Mouse (Mus musculus) activated CD4-positive, CD25-positive, alpha-beta regulatory T cell, adult 4 months (primary cell): ENCODE measurements around the gene Tmcc1. TPM values are rescaled to one million over a fixed set of nuclear protein-coding genes. Genes with fewer than 3 reads are reported as not detected.
"Not testable (repeated sequence)": the region's sequence is repeated elsewhere in the genome, so short reads cannot be mapped to it uniquely, and the experiment has no call there.

ENCODE experiments used
- ATAC-seq: one replicate; pipeline ENCODE4 v1.8.0; 2017
- polyA plus RNA-seq, 2 experiments: library from polyadenylated mRNA; unstranded; fragments of 100-300 nt; shearing (Covaris generic); gene quantifications; one replicate each; pipeline ENCODE4 v1.2.1; 2017

The Tmcc1 gene
- polyA plus RNA-seq, 2 experiments from 2014 or later = 19.3 to 22.7 TPM

DNA sequence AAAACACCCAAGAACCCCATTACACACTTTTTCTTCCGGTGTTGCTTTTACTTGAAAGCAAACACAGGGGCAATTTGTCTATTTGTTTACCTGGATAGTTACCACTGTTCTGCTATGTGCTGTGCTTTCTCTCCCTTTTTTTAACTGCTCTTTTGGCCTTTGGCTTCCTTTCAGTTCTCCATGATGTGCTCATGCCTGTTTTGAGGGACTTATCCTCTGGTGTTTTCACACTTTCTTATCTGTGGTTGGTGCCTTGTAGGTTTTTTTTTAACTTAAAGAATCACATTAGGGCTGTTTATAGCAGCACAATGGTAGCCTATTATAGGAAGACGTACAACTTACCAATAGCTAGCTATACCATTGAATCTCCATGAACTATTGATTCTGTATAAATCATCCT is 51.6 kb downstream of the Tmcc1 start:
- no peak for ATAC-seq

DNA sequence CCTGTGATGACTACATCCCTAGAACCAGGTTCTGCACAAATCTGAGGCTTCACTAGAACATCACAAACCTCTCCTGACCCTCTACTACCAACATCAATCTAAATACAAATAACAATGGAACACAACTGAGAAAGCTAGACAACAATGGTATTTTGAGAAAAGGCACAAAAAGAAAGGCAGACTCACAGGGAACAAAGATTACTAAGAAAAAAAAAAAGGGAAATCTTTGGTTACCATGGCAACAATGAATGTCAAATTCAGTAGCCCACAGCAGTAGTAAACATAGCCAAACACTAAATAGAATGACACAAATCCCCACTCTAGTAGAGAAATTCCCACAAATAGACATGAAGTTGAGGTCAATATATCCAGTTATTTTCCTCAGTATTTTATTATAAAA is 52.5 kb downstream of the Tmcc1 start:
- no peak for ATAC-seq

DNA sequence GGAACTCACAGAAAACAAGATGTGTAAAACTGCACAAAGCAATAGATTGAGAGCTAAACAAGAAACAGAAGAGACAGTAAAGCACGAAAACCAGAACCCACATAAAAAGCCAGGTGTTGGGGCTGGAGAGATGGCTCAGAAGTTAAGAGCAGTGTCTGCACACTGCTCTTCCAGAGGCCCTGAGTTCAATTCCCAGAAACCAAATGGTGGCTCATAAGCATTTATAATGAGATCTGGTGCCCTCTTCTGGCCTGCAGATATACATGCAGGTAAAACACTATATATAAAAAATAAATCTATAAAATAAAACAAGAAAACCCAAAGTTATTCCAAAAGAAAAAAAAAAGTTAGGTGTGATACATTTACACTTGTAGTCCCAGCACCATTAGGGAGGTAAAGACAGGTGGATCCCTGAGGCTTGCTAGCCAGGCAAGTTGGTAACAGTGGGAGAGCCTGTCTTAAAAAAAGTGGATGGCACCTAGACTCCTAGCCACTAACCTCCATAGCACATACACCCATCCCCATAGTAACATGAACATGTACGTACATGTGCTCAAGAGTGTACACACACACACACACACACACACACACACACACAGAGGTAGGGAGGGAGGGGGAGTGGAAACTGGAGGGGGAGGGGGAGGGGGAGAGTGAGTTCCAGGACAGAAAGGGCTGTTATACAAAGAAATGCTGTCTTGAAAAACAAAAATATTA is 54.0 kb downstream of the Tmcc1 start:
- ATAC-seq = no peak

DNA sequence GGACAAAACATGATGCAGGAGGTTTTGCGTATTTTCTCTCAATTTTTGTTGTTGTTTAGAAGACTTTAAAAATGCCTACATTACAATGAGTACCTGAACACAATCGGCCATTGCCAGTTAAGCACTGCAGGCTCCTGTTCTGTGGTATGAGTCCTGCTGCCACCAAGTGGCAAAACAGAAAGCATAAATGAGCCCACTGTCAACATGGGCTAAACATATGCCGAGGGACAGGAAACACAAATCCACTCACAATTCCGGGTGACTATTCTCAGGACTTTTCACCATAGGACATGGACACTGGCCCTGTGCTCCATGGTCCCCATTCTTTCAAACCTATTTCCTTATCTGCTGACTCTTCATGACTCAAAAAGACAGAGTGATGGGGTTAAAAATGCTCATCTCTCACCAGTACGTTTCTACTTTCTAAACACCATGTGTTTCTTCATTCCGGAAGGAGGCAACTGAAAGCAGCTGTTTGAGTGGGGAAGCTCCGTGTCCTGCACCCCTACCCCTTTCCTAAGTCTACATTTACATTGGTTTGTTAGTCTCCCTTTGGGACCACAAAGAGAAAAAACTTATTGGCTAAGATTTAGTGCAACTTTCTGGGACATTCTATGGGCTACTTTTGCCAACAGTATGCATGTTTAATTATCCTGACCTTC is 57.2 kb downstream of the Tmcc1 start:
- peak; percentile 66 for ATAC-seq

DNA sequence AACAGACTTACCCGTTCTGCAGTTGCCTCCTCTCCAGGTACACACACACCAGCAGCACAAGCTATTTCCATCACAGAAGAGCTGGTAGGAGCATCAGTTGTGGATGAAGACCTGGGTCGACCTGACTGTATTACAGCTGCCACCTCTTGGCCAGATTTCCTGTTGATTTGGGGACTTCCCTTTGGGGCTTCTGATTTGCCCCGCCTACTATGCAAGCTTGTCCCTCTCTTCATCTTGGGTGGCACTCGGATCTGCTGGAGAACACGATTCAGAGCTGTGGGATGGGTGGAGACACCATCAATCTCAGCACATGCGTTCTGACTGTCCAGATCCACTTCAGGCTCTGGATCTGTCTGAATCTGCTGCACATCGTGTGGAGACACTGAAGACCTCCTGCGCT is 59.5 kb downstream of the Tmcc1 start:
- peak; percentile 33 for ATAC-seq

DNA sequence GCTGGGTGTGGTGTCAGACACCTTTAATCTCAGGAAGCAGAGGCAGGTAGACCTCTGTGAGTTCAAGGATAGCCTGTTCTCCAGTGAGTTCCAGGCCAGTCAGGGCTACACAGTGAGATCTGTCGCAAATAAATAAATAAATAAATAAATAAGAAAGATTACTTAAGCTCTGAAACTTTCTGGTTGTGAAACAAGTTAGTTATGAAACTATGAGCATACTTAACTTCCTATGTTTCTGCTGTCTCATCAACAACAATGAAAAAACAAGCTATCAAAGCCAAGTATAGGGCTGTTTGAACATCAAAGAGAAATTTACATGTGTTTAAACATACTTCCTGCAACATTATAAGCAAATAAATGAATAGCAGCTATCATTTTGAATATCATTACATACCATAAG is 61.5 kb downstream of the Tmcc1 start:
- peak; percentile 23 for ATAC-seq

DNA sequence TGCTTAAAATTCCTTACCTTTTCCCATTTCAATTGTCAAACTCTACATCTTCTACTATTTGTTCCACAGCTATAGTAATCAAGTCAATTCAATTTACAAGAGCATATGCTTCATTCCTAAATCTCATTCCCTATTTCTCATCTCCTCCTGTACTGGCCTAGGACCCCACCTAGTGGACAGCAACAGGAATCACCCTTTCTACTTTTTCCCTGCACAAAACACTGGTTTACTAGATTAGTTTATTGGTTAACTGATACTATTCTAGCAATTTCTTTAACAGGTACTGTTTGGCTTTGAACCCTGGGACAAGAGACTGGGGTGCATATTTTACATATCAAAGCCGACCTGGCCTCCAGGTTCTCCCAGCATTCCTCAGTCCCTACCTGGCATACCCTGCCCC is 64.6 kb downstream of the Tmcc1 start:
- ATAC-seq = no peak

DNA sequence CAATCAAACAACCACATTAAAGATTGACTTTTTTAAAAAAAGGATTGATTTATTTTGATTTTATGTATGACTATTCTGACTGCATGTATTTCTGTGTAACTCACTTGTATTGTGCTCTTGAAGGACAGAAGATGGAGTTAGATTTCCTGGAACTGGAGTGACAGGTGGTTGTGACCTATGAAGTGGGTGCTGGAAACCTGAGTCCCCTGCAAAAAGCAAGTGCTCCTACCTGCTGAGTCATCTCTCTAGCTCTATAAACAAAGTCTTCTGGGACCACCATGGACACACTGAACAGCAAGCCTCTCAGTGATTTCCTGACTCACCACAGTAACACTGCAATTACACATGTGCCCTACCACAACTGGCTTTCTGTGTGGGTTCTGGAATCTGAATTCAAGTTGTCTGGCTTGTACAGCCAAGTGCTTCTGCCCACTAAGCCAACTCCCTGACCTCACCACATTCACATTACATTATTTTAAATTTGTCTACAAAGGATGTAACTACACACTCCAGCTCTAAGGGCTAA is 65.3 kb downstream of the Tmcc1 start:
- no peak for ATAC-seq

DNA sequence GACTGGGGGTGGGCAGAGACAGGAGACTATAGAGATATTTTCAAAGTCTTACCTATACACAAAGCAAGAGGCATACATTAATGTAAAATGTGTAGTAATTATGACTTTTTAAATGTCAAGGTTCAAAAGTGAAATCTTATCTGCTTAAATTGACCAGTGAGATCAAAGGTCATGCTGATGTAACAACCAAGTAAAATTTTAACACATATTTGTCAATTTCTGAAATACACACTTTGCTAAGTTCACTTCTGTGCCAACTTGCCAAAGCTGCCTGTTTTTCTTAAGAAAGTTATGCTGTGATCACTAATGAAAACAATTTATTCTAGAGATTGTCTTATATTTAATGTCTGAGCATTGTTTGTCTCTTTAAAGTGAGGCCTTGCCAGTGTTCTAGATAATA is 66.7 kb downstream of the Tmcc1 start:
- no peak for ATAC-seq

DNA sequence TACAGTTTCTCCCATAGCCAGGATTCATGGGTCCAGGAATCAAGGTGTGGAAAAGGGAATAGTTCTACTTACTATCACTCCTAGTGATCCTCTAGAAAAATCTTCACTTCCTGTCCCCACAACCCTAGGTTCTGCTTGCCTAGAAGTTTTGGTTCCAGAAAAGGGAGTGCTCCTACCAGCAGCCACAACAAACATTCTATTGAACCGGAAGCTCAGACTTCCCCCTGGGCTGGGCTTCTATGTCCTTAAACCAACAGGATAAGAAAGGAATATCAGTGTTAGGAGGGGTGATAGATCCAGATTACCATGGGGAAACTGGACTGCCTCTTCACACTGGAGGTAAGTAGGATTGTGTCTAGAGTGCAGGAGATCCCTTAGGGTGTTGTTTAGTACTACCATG is 70.4 kb downstream of the Tmcc1 start:
- ATAC-seq = no peak

DNA sequence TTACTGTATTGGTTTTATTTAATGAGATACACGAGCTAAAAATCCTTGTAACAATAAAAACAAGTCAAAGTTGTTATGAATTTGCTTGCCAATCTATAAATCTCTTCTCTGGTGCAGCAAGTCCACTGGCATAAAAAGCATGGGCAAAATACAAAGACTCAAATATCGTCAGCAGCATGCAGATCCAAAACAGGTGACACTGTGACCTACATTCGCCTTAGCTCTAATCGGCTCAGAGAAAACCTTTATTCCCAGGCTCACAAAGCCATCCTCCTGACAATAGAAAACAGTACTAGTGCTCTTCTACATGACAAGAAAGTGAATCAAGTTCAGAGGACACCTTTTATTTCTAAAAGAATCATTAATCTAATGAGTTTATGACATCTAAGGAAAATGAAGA is 73.6 kb downstream of the Tmcc1 start:
- no peak for ATAC-seq

DNA sequence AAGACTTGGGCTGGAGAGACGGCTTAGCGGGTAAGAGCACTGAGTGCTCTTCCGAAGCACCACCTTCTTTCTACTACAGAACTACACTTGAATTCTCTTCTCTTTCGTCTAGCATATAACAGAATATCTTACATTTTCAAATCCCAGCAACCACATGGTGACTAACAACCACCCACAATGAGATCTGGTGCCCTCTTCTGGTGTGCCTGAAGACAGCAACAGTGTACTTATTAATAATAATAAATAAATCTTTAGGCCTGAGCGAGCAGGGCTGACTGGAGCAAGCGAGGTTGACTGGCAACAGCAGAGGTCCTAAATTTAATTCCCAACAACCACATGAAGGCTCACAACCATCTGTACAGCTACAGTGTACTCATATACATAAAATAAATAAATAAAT is 76.7 kb downstream of the Tmcc1 start:
- ATAC-seq = not testable (repeated sequence)

DNA sequence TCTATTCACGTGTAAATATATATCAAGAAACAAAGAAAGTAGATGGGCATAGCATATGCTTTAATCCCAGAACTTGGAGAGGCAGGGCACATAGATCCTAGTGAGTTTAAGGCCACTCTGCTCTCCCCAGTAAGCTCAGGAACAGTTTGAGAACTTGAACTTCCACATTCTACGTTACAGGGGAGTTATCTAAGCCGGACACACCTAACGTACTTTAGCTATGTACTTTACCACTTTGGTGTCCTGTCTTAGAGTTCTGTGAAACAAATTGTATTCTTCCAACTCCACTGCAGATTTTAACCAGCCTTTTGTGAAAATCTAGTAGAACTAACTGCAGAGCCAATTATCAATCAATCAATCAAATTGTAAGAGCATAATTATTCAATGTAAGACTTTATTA is 82.7 kb downstream of the Tmcc1 start:
- ATAC-seq = no peak

DNA sequence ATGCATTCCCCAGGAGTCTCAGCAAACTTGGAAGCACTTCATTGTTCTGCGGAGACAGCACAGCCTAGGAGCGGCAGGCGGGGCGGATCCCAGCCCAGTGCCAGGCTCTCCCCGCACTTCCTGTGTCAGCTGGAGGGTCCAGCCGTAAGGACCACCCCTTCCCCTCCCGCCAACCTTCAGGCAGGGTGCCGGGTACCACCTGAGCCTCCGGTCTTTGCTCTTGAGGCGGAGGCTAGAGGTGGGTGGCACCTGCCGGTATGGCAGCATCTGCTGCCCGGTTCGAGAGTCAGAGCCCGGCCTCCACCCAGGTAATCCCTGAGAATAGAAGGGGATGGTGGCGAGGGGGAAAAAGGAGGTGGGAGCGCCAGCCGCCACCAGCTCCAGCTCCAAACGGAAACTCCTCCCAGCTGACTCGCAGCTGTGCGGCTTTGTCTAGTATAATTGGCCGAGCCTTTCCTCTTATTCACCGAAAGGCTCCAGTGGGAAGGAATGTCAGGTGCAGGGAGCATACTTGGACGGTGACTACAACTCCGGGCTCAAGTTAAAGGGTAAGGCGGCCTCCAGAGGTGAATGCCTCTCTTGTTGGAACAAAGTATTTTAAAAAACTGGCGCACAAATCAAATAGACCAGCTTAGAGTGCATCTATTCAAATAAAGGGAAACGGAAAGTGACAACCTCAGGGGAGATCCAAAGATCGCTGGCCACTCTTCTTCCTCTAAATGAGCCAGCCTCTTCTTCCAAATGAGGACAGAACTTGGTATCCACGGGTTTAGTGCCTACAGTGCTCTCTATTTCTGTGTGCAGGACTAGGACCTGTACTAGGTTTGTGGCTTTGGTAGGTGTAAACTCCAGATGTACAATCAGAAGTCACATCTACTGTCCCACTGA is 85.6 kb downstream of the Tmcc1 start:
- ATAC-seq = peak; percentile 36

DNA sequence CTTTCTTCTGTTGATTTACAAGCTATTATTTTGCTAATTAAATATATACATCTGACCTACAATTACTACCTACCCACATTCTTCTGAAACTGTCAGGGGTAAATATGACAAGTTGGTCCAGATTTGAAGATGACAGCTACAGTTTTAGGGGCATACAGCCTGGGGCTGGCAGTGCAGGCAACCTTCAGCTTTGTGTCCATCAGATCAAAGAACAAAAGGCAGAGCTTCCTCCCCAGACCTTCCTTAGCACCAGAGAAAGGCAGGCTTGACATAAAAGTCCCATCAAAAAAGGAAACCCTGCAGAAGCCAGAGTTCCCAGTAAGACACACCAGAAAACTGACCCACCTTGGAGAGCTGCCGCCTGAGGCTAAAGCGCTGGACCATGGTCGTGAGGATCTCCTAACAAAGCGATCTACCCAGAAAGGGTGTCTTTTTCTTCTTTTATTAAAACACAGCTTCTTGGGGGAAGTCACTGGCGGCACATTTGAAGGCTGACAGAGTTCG is 86.3 kb downstream of the Tmcc1 start:
- ATAC-seq = no peak

DNA sequence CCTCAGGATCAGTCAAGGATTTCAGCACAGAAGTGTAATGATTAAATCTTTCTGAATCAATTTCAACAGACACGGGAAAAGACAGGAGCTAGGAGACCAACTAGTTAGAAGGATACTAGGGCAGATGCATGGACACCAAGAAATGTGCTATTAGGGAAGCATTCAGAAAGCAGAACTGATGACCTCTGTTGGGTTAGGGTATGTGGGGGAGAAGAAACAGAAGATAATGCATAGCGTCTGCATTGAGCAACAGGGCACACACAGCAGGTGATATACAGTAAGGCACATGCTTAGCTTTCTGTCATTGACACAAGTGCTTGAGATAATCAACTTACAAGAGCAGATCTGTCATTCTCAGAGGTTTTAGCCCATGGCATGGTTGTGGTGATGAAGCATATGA is 95.7 kb downstream of the Tmcc1 start:
- no peak for ATAC-seq

DNA sequence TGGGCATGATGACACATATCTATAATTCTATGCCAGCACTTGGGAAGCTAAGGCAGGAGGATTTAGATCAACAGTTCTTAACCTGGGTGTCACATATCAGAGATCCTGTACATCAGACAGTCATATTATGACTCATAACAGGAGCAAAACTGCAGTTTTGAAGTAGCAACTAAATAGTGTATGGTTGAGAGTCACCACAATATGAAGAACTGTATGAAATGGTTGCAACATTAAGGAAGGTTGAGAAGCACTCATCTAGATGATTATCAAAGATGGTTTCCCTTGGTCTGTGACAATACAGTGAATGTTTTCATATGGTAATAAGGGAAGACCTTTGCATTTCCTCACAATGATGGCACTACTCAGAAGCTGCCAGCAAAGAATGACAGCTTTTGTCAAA is 103.9 kb downstream of the Tmcc1 start:
- no peak for ATAC-seq

DNA sequence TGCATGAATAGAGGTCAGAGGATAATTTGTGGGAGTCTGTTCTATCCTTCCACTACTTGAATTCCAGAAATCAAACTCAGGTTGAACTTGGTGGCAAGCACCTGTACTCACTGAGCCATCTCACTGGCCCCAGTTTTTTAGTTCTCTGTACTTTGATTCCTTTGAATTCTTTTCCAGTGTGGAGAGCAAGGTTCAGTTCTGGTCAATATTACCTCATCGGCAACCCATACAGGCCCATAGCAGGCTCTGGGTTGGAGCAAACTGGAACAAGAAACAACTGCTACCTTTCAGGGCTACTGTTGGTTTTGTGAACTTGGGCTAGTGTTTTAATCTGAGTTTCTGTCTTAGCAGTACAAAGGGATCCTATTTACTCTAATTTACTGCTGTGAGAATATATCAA is 107.2 kb downstream of the Tmcc1 start:
- no peak for ATAC-seq

DNA sequence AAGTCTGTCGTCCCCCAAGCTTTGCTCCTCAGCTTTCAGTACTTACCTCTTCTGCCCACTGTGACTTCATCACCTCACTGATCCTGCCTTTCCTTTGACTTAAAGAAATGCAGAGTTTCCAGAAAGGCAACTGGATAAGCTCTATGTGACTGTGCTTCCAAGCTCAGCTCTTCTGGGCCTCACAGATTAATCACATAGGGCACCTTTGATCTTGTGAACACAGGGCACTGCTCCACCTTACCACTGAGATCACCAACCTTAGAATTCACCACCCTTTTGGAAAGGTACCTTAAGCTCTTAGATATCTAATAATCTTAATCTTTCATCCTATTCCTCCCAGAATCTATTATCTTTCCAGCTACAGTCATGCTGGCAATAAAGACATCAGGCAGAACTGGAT is 111.0 kb downstream of the Tmcc1 start:
- no peak for ATAC-seq

DNA sequence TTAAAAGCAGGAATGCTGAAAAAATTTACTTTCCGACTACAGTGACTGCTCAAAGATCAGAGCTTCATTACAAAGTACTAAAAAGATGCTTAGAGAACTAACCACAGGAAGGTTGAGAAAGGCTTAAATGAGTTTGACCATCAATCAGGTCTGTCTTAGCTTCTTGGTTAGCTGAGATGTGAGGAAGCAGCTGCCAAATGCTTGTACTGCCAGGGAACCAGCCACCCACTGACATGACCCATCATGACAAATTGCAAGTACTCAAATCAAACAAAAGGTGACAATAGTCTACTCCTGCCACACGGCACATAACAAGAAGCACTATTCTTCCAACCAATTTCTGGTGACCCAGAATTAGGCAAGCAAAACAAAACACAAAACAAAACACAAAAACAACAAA is 111.9 kb downstream of the Tmcc1 start:
- no peak for ATAC-seq

DNA sequence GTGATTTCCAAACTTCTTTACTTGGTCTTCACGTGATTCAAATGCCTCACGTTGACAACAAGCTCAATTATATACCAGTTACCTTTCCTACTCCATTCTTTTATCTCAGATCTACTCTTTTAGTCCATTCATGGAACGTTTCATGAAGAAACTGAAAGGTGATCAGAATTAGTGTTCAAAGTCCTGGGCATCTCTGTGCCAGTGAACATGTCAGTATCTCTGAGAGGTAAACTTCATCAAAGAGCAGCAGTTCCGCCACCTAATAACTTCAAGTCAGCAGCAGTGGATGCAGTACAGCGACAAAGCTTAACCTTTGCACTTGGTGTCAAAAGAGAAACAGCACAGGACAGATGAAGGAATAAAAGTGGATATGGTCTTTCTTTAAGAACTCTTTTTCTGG is 112.5 kb downstream of the Tmcc1 start:
- no peak for ATAC-seq

DNA sequence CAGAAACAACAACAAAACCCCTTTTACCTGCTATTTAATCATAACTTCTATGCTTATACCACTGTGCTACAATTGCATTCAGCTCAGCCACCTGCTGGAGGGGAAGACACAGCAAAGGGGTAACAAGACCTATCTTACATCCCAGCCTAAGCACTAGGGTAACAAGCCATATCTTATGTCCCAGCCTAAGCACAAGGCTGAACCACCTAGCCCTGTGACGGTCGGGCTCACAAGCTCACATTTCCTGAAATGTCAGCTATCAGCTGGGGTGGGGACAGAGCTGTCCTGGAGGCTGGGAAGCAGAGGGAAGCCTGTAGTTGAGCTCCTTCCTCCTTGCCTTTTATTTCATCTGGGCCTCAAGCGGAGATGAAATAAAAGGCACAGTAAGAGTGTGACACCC is 115.7 kb downstream of the Tmcc1 start:
- ATAC-seq = no peak

DNA sequence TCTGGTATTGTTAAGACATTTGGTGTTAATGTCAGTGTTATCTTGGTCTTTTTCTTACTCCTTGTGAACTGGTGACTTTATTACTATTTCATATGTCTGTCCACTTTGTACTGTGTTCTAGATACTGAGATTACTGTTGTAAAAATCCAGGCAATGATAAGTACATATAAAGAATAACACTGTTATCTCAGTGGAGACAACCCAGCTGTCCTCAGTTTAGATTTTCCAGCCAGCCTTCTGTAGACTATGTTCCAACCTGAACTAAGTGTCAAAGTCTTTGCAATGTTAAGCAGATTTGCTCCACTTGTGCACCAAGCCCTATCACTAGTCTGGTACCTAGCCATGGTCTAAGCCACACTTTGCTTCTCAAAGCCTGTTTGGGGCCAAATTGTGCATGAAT is 118.4 kb downstream of the Tmcc1 start:
- ATAC-seq = no peak
